In genomic region chr4:120850946-120851345, GRCm38 (mm10) we compare ENCODE assay signal across 7 mouse cellular contexts. TPM values are rescaled to one million over a fixed set of nuclear protein-coding genes. Genes with fewer than 3 reads are reported as not detected.
DNase-seq lines count a peak whose midpoint lies in the region; ATAC-seq lines count a peak whose summit lies in the region.

No protein-coding gene starts in this region.

- peaks cover 5% of the 10 kb centered on the region for H3K27me3 ChIP-seq in midbrain, embryonic 11.5 days (ENCODE audit: control insufficient read depth, insufficient read depth, low read length)

- H3K36me3 ChIP-seq in midbrain, embryonic 11.5 days (ENCODE audit: control insufficient read depth, insufficient read depth, low read length), result no peaks in the 10 kb centered on the region

- no peaks in the 10 kb centered on the region for H3K9me3 ChIP-seq in midbrain, embryonic 11.5 days (ENCODE audit: control insufficient read depth, low read length)

- H3K27ac ChIP-seq in midbrain, embryonic 11.5 days (ENCODE audit: low read depth, low read length), result no peak overlapping the region

- no peak overlapping the region for H3K4me2 ChIP-seq in midbrain, embryonic 11.5 days

- ATAC-seq in midbrain, embryonic 11.5 days (ENCODE audit: low FRiP score), result no peak

- no peak overlapping the region for H3K4me3 ChIP-seq in midbrain, embryonic 11.5 days (ENCODE audit: low read depth, low read length)

- H3K9ac ChIP-seq in midbrain, embryonic 11.5 days (ENCODE audit: low read length), result no peak overlapping the region

- H3K4me1 ChIP-seq in midbrain, embryonic 11.5 days (ENCODE audit: control insufficient read depth, insufficient read depth, low read length), result peaks cover 4% of the 10 kb centered on the region; the same call in 1 of the 2 replicates

- 7% methylated on average over 10 of the region's 10 CpGs for WGBS in midbrain, embryonic 11.5 days

- peak; percentile 78 for DNase-seq in ES-CJ7 (ENCODE audit: low read depth, low spot score)
- DNase-seq in adrenal gland, adult 18-20 months (ENCODE audit: low spot score in 2 of 2), result peak; percentile 61 to 74
- peak; percentile 82 for DNase-seq in embryo, embryonic 10 days (ENCODE audit: low spot score)
- peak; percentile 63 to 81 for DNase-seq in heart, postnatal 14 days
- peak; percentile 80 to 82 for DNase-seq in layer of hippocampus, postnatal 10 days (ENCODE audit: low spot score in 2 of 2)
- peak; percentile 98 for DNase-seq in midbrain, embryonic 11.5 days (ENCODE audit: low spot score, missing footprints)
- DNase-seq in spleen, adult 12 weeks (ENCODE audit: low spot score), result peak; percentile 61

- intact Hi-C loops in heart, postnatal 14 days (cut with DNase I), result loop anchor here (1.0 to 2.0 kb wide), 2 partner anchors 36 to 58 kb away; no protein-coding TSS in a partner anchor

RNA-seq across cellular contexts. Expression of gene Rims3, which starts 3.7 kb away (rescaled TPM):
- total RNA-seq in adrenal gland, adult 18-20 months (2021), result 1 to 10 TPM; 9.2 to 10.0 TPM
- under 1 TPM; 0.12 to 0.22 TPM for total RNA-seq in heart, postnatal 14 days (2021)
- 10 to 100 TPM; 31.3 to 31.9 TPM for total RNA-seq in layer of hippocampus, postnatal 10 days (2021)
- polyA plus RNA-seq in midbrain, embryonic 11.5 days (2014; fragmentation: Nextera tagmentation; extraction: Ambion mirVana), result 3.4 and 3.5 TPM in 2 replicates

RNA-seq across cellular contexts. Expression of gene Nfyc, which starts 19.6 kb away (rescaled TPM):
- total RNA-seq in adrenal gland, adult 18-20 months (2021), result 10 to 100 TPM; 53.9 to 57.2 TPM
- 10 to 100 TPM; 66.3 to 67.9 TPM for total RNA-seq in heart, postnatal 14 days (2021)
- 10 to 100 TPM; 47.7 to 50.8 TPM for total RNA-seq in layer of hippocampus, postnatal 10 days (2021)
- 117 and 118 TPM in 2 replicates for polyA plus RNA-seq in midbrain, embryonic 11.5 days (2014; fragmentation: Nextera tagmentation; extraction: Ambion mirVana)

Comparison
In these comparisons a context has a peak if more than half of its experiments do, and no peak if none do; other contexts are left out.
1. RNA of gene Rims3, which starts 3.7 kb away (total RNA-seq): 31.3 to 31.9 TPM in layer of hippocampus, postnatal 10 days and 9.2 to 10.0 TPM in adrenal gland, adult 18-20 months; 0.12 to 0.22 TPM in heart, postnatal 14 days; every median in the first group is over 4 times any median in the second.
2. Peak in every context shown above with its lines, with median percentiles within 50 percentile points of each other: DNase-seq.